Mouse (Mus musculus): ENCODE data around the gene 4930432M17Rik. TPM values are rescaled to one million over a fixed set of nuclear protein-coding genes. Genes with fewer than 3 reads are reported as not detected.

4930432M17Rik gene
- total and polyA plus RNA-seq, 2 experiments from 2014 or later, result not detected

DNA sequence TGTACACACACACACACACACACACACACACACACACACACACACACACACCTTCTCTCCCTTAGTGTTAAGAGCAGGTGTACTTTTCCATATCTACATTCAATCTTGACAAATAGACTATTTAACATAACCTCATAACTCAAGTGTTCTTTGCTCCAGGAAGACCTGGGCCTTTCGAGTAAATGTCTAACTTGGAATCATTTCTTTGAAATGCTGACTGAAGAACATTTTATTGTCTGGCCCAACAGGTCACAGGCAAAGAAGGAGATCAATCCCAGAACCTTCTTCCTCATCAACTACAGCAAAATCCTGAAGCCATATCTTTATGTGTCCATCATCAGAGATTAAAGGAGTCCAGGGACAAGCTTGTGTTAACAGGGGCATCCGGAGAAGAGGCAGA lies 43.9 kb downstream of the 4930432M17Rik start:
- Histone ChIP-seq H3K9me3 (ENCODE audit: low read length) (no peaks in the 10 kb centered on the region), H3K4me1 (ENCODE audit: insufficient read depth, low read length) (peaks cover 3% of the 10 kb centered on the region; the same call in 1 of the 2 replicates), H3K36me3 (ENCODE audit: insufficient read depth, low read length) (no peaks in the 10 kb centered on the region), H3K9ac (replicated peaks; ENCODE audit: low read length, poor library complexity, severe bottlenecking) (no peak overlapping the region), H3K27me3 (ENCODE audit: insufficient read depth, low read length) (no peaks in the 10 kb centered on the region), H3K4me3 (ENCODE audit: low read depth, low read length) (no peak overlapping the region), H3K4me2 (ENCODE audit: low read depth, low read length, poor library complexity, severe bottlenecking) (no peak overlapping the region), H3K27ac (ENCODE audit: low read depth, low read length) (no peak overlapping the region)
- DNase-seq (ENCODE audit: low spot score), result no peak
- no peak for ATAC-seq (ENCODE audit: low FRiP score)
- no peak for TF ChIP-seq CTCF (IDR thresholded peaks at IDR 0.05)
- WGBS, result 93% methylated on average over 2 of the region's 2 CpGs

DNA sequence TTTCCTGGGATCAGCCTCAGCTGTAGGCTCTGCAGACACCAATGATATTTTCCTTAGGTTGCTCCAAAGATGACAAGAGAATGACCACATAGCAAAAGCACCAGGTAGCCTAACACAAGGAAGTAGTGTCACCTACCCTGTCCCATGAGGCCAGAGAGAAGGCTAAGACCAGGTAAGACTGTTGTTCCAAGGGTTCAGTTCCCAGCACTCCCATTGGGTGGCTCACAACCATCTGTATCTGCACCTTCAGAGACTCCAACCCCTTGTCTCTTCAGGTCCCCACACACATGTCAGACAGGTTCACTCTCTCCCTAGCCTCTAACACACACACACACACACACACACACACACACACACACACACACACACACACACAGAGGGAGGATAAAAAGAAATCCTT lies 44.8 kb downstream of the 4930432M17Rik start:
- H3K4me1 ChIP-seq (ENCODE audit: insufficient read depth, low read length), result peaks cover 3% of the 10 kb centered on the region; the same call in 1 of the 2 replicates
- H3K27me3 ChIP-seq (ENCODE audit: insufficient read depth, low read length), result no peaks in the 10 kb centered on the region
- H3K9me3 ChIP-seq (ENCODE audit: low read length), result no peaks in the 10 kb centered on the region
- no peaks in the 10 kb centered on the region for H3K36me3 ChIP-seq (ENCODE audit: insufficient read depth, low read length)
- DNase-seq (ENCODE audit: low spot score) (no peak), ATAC-seq (ENCODE audit: low FRiP score) (no peak)
- TF ChIP-seq CTCF (IDR thresholded peaks at IDR 0.05), result no peak
- H3K27ac ChIP-seq (ENCODE audit: low read depth, low read length), result 0 out of 2 replicates have a peak overlapping the region, but pooled peaks have one; percentile 43
- H3K9ac ChIP-seq (replicated peaks; ENCODE audit: low read length, poor library complexity, severe bottlenecking), result no peak overlapping the region
- no peak overlapping the region for H3K4me3 ChIP-seq (ENCODE audit: low read depth, low read length)
- no peak overlapping the region for H3K4me2 ChIP-seq (ENCODE audit: low read depth, low read length, poor library complexity, severe bottlenecking)

DNA sequence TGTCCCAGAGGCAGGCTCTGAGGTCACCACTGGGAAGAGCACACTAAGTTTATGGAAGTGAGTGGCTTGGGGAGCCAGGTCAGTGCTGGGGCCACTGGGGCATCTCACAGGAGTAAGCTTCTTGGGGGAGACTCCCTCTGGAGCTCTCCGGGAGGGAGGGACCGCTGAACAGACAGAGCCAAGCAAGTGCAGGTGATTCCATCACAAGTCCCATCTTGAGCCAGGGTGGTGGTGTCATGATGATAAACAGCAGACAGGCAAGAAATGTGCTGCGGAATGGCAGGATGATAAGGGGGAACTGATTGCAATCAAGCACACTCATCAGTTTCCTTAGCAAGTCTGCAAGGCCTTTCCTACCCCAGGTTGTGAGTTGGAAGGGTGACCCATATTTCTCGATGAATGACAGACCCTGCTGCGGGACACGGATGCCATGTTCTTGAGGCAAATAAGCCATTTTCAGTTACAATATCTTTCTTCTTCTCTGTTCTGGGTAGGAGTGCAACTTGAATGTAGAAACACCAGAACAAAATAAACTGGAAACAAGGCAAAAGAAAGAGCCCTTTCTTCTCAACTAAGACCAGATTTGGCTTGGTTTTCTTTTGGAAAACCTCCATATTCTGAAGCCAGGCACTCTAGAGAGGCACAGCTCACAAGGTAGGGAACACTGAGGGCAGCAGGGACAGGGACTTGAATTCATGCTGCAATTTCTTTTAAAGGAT lies 45.3 kb downstream of the 4930432M17Rik start:
- H3K4me3 ChIP-seq (ENCODE audit: low read depth, low read length), result no peak overlapping the region
- WGBS, result 81% methylated on average over 6 of the region's 6 CpGs
- no peaks in the 10 kb centered on the region for H3K36me3 ChIP-seq (ENCODE audit: insufficient read depth, low read length)
- 0 out of 2 replicates have a peak overlapping the region, but pooled peaks have one; percentile 43 for H3K27ac ChIP-seq (ENCODE audit: low read depth, low read length)
- H3K9ac ChIP-seq (replicated peaks; ENCODE audit: low read length, poor library complexity, severe bottlenecking), result no peak overlapping the region
- H3K4me1 ChIP-seq (ENCODE audit: insufficient read depth, low read length), result peaks cover 3% of the 10 kb centered on the region; the same call in 1 of the 2 replicates
- no peak for TF ChIP-seq CTCF (IDR thresholded peaks at IDR 0.05)
- no peak overlapping the region for H3K4me2 ChIP-seq (ENCODE audit: low read depth, low read length, poor library complexity, severe bottlenecking)
- ATAC-seq (ENCODE audit: low FRiP score) (0 out of 2 replicates have a peak, but pooled peaks have one; percentile 38), DNase-seq (ENCODE audit: low spot score) (peak; percentile 65)
- H3K9me3 ChIP-seq (ENCODE audit: low read length), result no peaks in the 10 kb centered on the region
- H3K27me3 ChIP-seq (ENCODE audit: insufficient read depth, low read length), result no peaks in the 10 kb centered on the region

DNA sequence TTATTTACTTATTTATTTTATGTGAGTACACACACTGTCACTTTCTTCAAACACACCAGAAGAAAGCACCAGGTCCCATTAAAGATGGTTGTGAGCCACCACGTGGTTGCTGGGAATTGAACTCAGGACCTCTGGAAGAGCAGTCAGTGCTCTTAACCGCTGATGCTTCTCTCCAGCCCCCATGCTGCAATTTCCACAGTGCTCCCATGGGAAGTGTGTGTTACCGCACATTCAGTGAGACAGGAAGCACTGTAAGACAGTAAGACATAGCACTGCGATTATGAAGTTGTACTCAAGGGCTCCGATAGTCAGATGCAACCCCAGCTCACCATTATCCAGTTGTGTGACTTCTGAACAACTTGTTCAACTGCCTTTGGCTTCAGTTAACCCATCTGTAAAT lies 45.9 kb downstream of the 4930432M17Rik start:
- no peak for DNase-seq (ENCODE audit: low spot score)
- WGBS, result 90% methylated on average over 5 of the region's 5 CpGs
- Histone ChIP-seq H3K36me3 (ENCODE audit: insufficient read depth, low read length) (no peaks in the 10 kb centered on the region), H3K4me3 (ENCODE audit: low read depth, low read length) (no peak overlapping the region), H3K9ac (replicated peaks; ENCODE audit: low read length, poor library complexity, severe bottlenecking) (no peak overlapping the region), H3K9me3 (ENCODE audit: low read length) (no peaks in the 10 kb centered on the region), H3K27me3 (ENCODE audit: insufficient read depth, low read length) (no peaks in the 10 kb centered on the region), H3K4me1 (ENCODE audit: insufficient read depth, low read length) (peaks cover 3% of the 10 kb centered on the region; the same call in 1 of the 2 replicates), H3K4me2 (ENCODE audit: low read depth, low read length, poor library complexity, severe bottlenecking) (no peak overlapping the region), H3K27ac (ENCODE audit: low read depth, low read length) (no peak overlapping the region)
- TF ChIP-seq CTCF (IDR thresholded peaks at IDR 0.05), result no peak
- ATAC-seq (ENCODE audit: low FRiP score), result no peak

DNA sequence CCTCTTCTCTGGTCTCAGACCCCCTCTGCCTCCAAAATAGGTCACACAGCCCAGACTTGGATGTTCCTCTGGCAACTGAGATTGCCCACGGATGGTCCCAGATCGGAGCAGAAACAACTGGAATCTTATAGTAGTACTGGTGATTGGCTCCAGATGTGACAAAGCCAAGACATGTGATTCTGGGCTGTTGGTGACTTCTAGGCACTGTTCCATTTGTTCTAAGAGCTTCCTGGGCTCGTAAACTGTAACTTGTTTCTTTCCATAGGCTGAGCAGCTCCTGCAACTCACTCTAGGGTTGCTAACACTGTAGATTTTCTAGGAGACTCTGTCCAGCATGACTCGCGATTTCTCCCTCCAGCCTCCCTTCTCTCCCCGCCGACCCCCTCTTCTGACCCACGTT lies 48.1 kb downstream of the 4930432M17Rik start:
- 83% methylated on average over 8 of the region's 8 CpGs for WGBS
- H3K4me3 ChIP-seq (ENCODE audit: low read depth, low read length), result no peak overlapping the region
- peaks cover 6% of the 10 kb centered on the region for H3K4me1 ChIP-seq (ENCODE audit: insufficient read depth, low read length)
- no peak for ATAC-seq (ENCODE audit: low FRiP score)
- H3K4me2 ChIP-seq (ENCODE audit: low read depth, low read length, poor library complexity, severe bottlenecking), result no peak overlapping the region
- no peak for DNase-seq (ENCODE audit: low spot score)
- H3K36me3 ChIP-seq (ENCODE audit: insufficient read depth, low read length), result no peaks in the 10 kb centered on the region
- no peak overlapping the region for H3K27ac ChIP-seq (ENCODE audit: low read depth, low read length)
- no peaks in the 10 kb centered on the region for H3K9me3 ChIP-seq (ENCODE audit: low read length)
- no peak for TF ChIP-seq CTCF (IDR thresholded peaks at IDR 0.05)
- H3K9ac ChIP-seq (replicated peaks; ENCODE audit: low read length, poor library complexity, severe bottlenecking), result no peak overlapping the region
- no peaks in the 10 kb centered on the region for H3K27me3 ChIP-seq (ENCODE audit: insufficient read depth, low read length)

DNA sequence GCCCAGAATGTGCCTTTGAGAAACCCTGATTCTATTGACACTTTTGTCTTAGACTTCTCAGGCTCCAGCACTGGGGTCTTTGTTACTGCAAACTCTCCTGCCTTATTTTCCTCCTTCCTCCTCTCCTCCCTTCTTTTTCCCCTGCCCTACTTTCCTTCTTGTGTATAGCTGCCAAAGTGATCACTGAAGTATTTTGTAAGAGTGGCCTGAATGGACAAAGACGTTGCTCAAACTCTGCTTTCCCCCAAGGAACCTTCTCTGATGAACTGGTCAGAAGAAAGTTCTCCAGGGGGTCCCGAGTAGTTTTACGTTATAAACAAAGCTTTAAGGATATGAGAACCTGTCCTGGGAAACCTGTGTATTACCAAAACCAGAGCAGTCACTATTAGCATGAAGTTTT lies 49.1 kb downstream of the 4930432M17Rik start:
- Histone ChIP-seq H3K36me3 (ENCODE audit: insufficient read depth, low read length) (no peaks in the 10 kb centered on the region), H3K4me3 (ENCODE audit: low read depth, low read length) (no peak overlapping the region), H3K27me3 (ENCODE audit: insufficient read depth, low read length) (no peaks in the 10 kb centered on the region), H3K4me1 (ENCODE audit: insufficient read depth, low read length) (peaks cover 3% of the 10 kb centered on the region; the same call in 1 of the 2 replicates), H3K27ac (ENCODE audit: low read depth, low read length) (no peak overlapping the region), H3K9me3 (ENCODE audit: low read length) (no peaks in the 10 kb centered on the region), H3K4me2 (ENCODE audit: low read depth, low read length, poor library complexity, severe bottlenecking) (no peak overlapping the region), H3K9ac (replicated peaks; ENCODE audit: low read length, poor library complexity, severe bottlenecking) (no peak overlapping the region)
- DNase-seq (ENCODE audit: low spot score) (no peak), ATAC-seq (ENCODE audit: low FRiP score) (no peak)
- 67% methylated on average over 3 of the region's 3 CpGs for WGBS
- TF ChIP-seq CTCF (IDR thresholded peaks at IDR 0.05), result no peak
